Mouse (Mus musculus): ENCODE results near the gene Pde6d.

Pde6d gene

DNA sequence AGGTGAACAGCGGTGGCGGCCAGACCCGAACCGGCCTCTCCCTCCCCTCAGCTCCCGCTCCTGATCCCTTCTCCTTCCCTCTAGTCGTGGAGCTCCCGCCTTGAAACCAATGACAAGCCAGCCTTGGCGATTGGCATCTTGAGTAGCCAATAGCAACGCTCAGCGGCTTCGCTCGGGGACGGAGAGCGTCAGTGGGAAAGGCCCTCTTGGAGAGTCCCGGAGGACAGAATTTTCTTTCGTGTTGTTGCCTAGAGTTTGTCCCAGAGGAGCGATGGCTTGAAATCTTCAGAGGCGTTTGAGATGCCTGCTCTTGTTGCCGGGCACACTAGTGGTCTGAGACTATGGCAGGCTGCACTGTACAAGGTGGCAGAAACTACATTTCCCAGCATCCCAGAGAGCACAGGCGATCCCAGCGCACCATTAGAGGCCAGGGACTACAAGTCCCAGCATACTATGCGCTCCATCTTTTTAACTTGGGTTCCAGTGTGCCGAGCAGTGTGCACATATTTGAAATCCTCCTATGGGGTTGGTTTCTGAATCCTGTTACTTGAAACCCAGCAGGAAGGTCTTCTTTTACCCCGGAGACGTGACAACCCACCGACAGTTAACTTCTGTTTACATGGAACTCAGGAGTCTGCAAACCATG lies at the start of gene Pde6d, which contains the start of gene Cops7b:
Gene Pde6d, minus strand, starts transcription at position 179 of the 646 bp plus-strand sequence.
Gene Cops7b, plus strand, starts transcription at position 454 of the 646 bp plus-strand sequence.
- peak; percentile 94 to 95 for DNase-seq (ENCODE audit: low spot score in 2 of 2)

GRCm38 (mm10) chr1:86630527-86630926 lies 48.1 kb upstream of the Pde6d start:
- DNase-seq (ENCODE audit: low spot score in 2 of 2): no peak

- no peak for DNase-seq (ENCODE audit: low spot score in 2 of 2)
Observed at GRCm38 (mm10) chr1:86629936-86630335, 47.5 kb upstream of the Pde6d start.

- no peak for DNase-seq (ENCODE audit: low spot score in 2 of 2)
Observed at GRCm38 (mm10) chr1:86628270-86628669, 45.8 kb upstream of the Pde6d start.

- DNase-seq (ENCODE audit: low spot score in 2 of 2): no peak
Observed at GRCm38 (mm10) chr1:86623001-86624000, 40.9 kb upstream of the Pde6d start.

GRCm38 (mm10) chr1:86622296-86622695 lies 39.9 kb upstream of the Pde6d start:
- DNase-seq (ENCODE audit: low spot score in 2 of 2): no peak

GRCm38 (mm10) chr1:86618454-86619125 lies 36.2 kb upstream of the Pde6d start:
- DNase-seq (ENCODE audit: low spot score in 2 of 2): peak; percentile 16 to 25

GRCm38 (mm10) chr1:86614269-86614668 lies 31.8 kb upstream of the Pde6d start:
- no peak for DNase-seq (ENCODE audit: low spot score in 2 of 2)

DNA sequence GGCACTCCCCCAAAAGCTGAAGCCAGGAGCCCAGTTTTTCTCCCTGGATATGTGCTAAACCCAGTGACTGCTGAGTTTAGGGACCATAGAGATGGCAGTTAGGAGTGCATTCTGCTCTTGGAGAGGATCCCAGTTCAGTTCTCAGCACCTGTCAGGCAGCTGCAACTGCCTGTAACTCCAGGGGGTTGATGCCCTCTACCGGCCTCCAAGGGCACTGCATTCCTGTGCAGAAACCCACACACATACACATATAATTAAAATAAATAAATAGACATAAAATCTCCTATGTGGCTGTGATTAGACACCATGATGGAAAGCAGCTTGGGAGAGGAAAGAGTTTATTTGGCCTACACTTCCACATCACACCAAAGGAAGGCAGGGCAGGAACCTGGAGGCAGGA lies 29.7 kb upstream of the Pde6d start:
- DNase-seq (ENCODE audit: low spot score in 2 of 2): no peak

DNA sequence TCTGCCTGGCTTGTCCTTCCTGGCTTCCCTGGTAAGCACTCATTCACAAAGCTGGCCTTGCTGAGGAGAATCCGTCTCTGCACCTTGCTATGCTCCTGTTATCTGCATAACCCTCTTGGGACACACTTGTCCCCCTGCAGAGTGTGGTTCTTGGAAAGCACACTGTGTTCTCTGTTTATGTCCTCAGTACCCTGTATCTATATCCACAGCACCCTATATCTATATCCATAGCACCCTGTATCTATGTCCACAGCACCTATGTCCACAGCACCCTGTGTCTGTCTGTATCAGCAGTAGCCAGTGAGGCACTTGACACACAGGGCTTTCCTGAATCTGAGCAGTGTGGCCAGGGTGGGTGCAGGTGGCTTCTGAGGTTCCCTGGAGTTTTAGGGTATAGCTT lies 28.5 kb upstream of the Pde6d start:
- DNase-seq (ENCODE audit: low spot score in 2 of 2): no peak

DNA sequence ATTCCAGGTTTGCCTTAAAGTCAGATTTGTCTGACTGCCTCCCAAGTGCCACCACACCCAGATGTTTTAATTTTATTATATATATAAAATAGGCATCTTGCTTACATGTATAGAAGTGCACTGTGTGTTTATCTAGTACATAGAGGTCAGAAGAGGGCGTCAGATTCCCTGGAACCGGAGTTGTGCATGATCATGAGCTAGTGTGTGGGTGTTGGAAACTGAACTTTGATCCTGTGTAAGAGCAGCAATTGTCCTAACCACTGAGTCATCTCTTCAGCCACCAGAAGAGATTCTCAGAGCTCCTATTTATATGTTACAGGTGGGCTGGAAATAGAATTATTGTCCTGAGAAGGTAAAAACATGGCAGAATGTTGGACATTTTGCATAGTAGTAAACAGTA lies 17.7 kb upstream of the Pde6d start:
- DNase-seq (ENCODE audit: low spot score in 2 of 2): no peak

- DNase-seq (ENCODE audit: low spot score in 2 of 2): no peak
Observed at GRCm38 (mm10) chr1:86598516-86598915, 16.1 kb upstream of the Pde6d start.

GRCm38 (mm10) chr1:86596512-86596911 lies 14.1 kb upstream of the Pde6d start:
- no peak for DNase-seq (ENCODE audit: low spot score in 2 of 2)

DNA sequence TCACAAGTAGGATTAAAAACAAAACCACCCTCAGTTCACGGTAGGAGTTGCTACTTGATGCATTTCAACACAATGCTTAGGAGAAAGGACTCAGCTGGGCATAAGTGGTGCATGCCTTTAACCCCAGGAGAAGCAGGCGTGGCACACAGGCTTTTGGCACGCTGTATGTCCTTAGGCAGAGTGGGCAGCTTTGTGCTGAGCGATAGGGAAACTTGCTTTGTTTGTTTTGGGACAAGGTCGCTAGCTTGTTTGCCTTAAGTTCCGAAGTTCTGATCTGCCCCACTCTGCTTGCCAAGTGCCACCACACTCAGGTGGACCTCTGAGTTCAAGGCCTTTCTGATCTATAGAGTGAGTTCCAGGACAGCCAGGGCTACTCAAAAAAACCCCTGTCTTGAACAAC lies 12.9 kb upstream of the Pde6d start:
- DNase-seq (ENCODE audit: low spot score in 2 of 2): no peak

GRCm38 (mm10) chr1:86594539-86594938 lies 12.1 kb upstream of the Pde6d start:
- DNase-seq (ENCODE audit: low spot score in 2 of 2): no peak

DNA sequence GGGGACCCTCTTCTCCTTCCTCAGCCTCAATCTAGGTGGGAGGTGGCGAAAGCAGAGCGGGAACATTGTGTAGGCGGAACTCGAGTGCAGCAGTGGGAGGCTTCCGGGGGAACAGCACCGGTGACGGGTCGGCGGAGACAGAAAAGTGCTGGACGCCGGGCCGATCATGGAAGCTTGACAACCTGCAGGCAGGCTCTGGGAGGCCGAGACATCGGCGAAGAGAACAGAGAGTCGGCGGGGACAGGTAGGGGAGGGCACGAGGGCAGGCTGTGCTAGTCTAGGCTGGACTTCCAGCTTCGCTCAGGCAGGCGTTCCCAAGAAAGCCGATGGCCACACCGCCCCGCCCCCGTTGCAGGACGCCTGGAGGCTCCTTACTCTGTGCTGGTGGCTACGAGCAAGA lies 4.6 kb upstream of the Pde6d start:
- peak; percentile 61 to 79 for DNase-seq (ENCODE audit: low spot score in 2 of 2)

GRCm38 (mm10) chr1:86583709-86584108 lies 1.3 kb upstream of the Pde6d start:
- DNase-seq (ENCODE audit: low spot score in 2 of 2): no peak

GRCm38 (mm10) chr1:86581692-86582450 lies 558 bp downstream of the Pde6d start:
- DNase-seq (ENCODE audit: low spot score in 2 of 2): no peak

DNA sequence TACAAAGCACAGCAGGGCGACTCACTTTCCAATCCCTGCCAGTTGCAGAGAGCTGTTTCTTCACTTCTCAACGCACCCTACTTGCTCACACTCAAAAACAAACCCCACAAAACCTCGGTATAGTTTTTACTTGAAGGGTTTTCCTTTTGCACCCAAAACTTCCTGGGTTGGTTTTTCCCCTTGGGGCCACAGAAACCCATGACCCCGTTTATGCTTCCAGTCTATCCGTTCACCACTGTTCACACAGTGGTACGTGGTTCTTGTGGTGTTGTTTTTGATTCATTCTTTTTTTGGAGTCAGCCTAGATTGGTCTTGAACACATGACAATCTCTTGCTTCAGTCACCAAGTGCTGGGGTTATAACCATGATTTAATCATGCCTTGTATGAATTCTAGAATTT lies 2.0 kb downstream of the Pde6d start:
- DNase-seq (ENCODE audit: low spot score in 2 of 2): no peak

DNA sequence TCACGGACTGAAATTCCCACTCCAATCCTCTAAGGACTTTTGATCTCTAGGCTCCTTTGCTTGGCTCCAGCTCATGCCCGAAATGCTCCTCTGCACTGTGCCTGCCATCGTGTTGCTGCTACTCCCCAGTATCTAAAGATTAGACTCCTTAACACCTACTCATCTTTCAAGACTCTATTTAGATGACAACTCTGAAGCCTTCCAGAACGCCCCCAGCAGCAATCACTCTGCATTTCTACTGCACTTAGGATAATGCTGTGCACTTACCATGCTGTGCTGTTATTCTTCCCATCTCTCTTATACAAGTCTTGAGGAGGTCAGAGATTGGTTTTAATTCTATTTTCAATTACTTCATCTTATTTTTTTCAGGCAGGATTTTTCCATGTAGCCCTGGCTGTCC lies 10.5 kb downstream of the Pde6d start:
- DNase-seq (ENCODE audit: low spot score in 2 of 2): no peak

GRCm38 (mm10) chr1:86571381-86571780 lies 11.0 kb downstream of the Pde6d start:
- no peak for DNase-seq (ENCODE audit: low spot score in 2 of 2)
